6 mouse cellular contexts compared by ENCODE assay signal in genomic region chr9:72642756-72643447, GRCm38 (mm10). TPM values are rescaled to one million over a fixed set of nuclear protein-coding genes. Genes with fewer than 3 reads are reported as not detected.
A peak's percentile ranks its signal among the peaks of the same experiment; 100 is the strongest.
DNase-seq lines count a peak whose midpoint lies in the region; ATAC-seq and TF ChIP-seq lines count a peak whose summit lies in the region.
"Not testable (repeated sequence)": the region's sequence is repeated elsewhere in the genome, so short reads cannot be mapped to it uniquely, and the experiment has no call there.

No protein-coding gene starts in this region.

- intact Hi-C loops in gastrocnemius, adult 2 months (cut with DNase I), result not testable (repeated sequence)

- in situ Hi-C loops in ES-E14 (cut with MboI; ENCODE audit: low sequenced_read_pairs in 2 of 2, unreplicated experiment in 2 of 2), result not testable (repeated sequence)

- not testable (repeated sequence) for H3K27me3 ChIP-seq in heart, postnatal 0 days (ENCODE audit: control insufficient read depth, insufficient read depth, low read length); limb, embryonic 13.5 days; lung, postnatal 0 days (replicated peaks; ENCODE audit: insufficient read depth, low read length)

- peaks cover 13 to 14% of the 10 kb centered on the region in 2 experiments for H3K4me1 ChIP-seq in ES-E14 (ENCODE audit: control insufficient read depth in 2 of 2, insufficient read depth in 2 of 2, low read length in 2 of 2, poor library complexity in 1 of 2)
- H3K4me1 ChIP-seq in brown adipose tissue, adult 24 weeks (ENCODE audit: control insufficient read depth, insufficient read depth, insufficient read length, low read length), result peaks cover 21% of the 10 kb centered on the region
- peaks cover 24% of the 10 kb centered on the region for H3K4me1 ChIP-seq in heart, postnatal 0 days (ENCODE audit: control insufficient read depth, insufficient read depth)
- H3K4me1 ChIP-seq in limb, embryonic 13.5 days, result peaks cover 61% of the 10 kb centered on the region
- H3K4me1 ChIP-seq in lung, postnatal 0 days (ENCODE audit: insufficient read depth, low read depth, low read length), result peaks cover 13% of the 10 kb centered on the region; the same call in 1 of the 2 replicates

- H3K27ac ChIP-seq in ES-E14 (ENCODE audit: insufficient read depth, low read depth, low read length, poor library complexity, severe bottlenecking), result peak overlapping the region; percentile 53; the same call in 1 of the 2 replicates
- H3K27ac ChIP-seq in brown adipose tissue, adult 24 weeks (replicated peaks; ENCODE audit: low read depth, low read length), result peak overlapping the region; percentile 85; the same call in 1 of the 2 replicates
- peak overlapping the region; percentile 98 for H3K27ac ChIP-seq in gastrocnemius, adult 2 months
- H3K27ac ChIP-seq in heart, postnatal 0 days (ENCODE audit: low read depth), result peak overlapping the region; percentile 78
- H3K27ac ChIP-seq in limb, embryonic 13.5 days, result peak overlapping the region; percentile 74; the same call in 1 of the 2 replicates
- H3K27ac ChIP-seq in lung, postnatal 0 days (ENCODE audit: low read length), result peak overlapping the region; percentile 86

- not testable (repeated sequence) for H3K4me2 ChIP-seq in heart, postnatal 0 days (ENCODE audit: low read depth, low read length); limb, embryonic 13.5 days (replicated peaks); lung, postnatal 0 days (replicated peaks; ENCODE audit: low read depth, low read length)

- TF ChIP-seq EP300 in heart, postnatal 0 days (IDR thresholded peaks at IDR 0.05; ENCODE audit: low read depth); lung, postnatal 0 days (IDR thresholded peaks at IDR 0.05): not testable (repeated sequence)

- 90% methylated on average over 4 of the region's 4 CpGs for whole genome bisulfite sequencing in heart, postnatal 0 days
- WGBS in limb, embryonic 13.5 days, result 86% methylated on average over 4 of the region's 4 CpGs
- WGBS in lung, postnatal 0 days, result 84% methylated on average over 4 of the region's 4 CpGs

- DNase-seq in ES-E14 (ENCODE audit: low read depth, low spot score); gastrocnemius, adult 2 months; heart, postnatal 0 days (ENCODE audit: low spot score); lung, postnatal 0 days (ENCODE audit: low spot score): not testable (repeated sequence)

- not testable (repeated sequence) for H3K9ac ChIP-seq in ES-E14 (ENCODE audit: insufficient read depth, low read depth, low read length, poor library complexity, severe bottlenecking); heart, postnatal 0 days (replicated peaks; ENCODE audit: low read depth, low read length); limb, embryonic 13.5 days; lung, postnatal 0 days (replicated peaks; ENCODE audit: low read depth)

- not testable (repeated sequence) for ATAC-seq in heart, postnatal 0 days (ENCODE audit: insufficient read depth, low read depth); limb, embryonic 13.5 days (ENCODE audit: low FRiP score, low read depth); lung, postnatal 0 days

- H3K4me3 ChIP-seq in ES-E14 (ENCODE audit: insufficient read depth in 1 of 2, low read depth in 1 of 2, low read length in 2 of 2, poor library complexity in 1 of 2, severe bottlenecking in 1 of 2), result peak overlapping the region; percentile 27 to 29; a peak in 3 of 4 replicates
- not testable (repeated sequence) for H3K4me3 ChIP-seq in brown adipose tissue, adult 24 weeks (ENCODE audit: insufficient read depth, low read depth, low read length); gastrocnemius, adult 2 months; heart, postnatal 0 days (ENCODE audit: low read depth, low read length); limb, embryonic 13.5 days; lung, postnatal 0 days (ENCODE audit: low read depth, low read length)

- not testable (repeated sequence) for TF ChIP-seq CTCF in gastrocnemius, adult 2 months (IDR thresholded peaks at IDR 0.05); heart, postnatal 0 days (IDR thresholded peaks at IDR 0.05; ENCODE audit: low read depth); lung, postnatal 0 days (IDR thresholded peaks at IDR 0.05)

- H3K36me3 ChIP-seq in ES-E14 (ENCODE audit: control insufficient read depth, insufficient read depth, low read length, poor library complexity, severe bottlenecking); heart, postnatal 0 days (replicated peaks; ENCODE audit: control insufficient read depth, insufficient read depth, low read length); limb, embryonic 13.5 days; lung, postnatal 0 days (ENCODE audit: insufficient read depth, low read length): not testable (repeated sequence)

- H3K9me3 ChIP-seq in ES-E14 (ENCODE audit: control insufficient read depth, insufficient read depth, low read depth, low read length); heart, postnatal 0 days (replicated peaks; ENCODE audit: control insufficient read depth, low read length); limb, embryonic 13.5 days; lung, postnatal 0 days (ENCODE audit: low read length): not testable (repeated sequence)

TF ChIP-seq in ES-E14, 5 proteins besides CTCF, POLR2A, EP300 and RAD21:
- TF ChIP-seq MAFK (IDR thresholded peaks at IDR 0.05; ENCODE audit: insufficient read depth, low read depth, low read length), result peak; percentile 91
TF ChIP-seq in ES-E14: peak in this region for 1; not testable (repeated sequence) for 4.

RNA-seq across cellular contexts. Expression of gene Nedd4, which starts 19.2 kb away (rescaled TPM):
- total RNA-seq in ES-E14 (2012; rRNA removed), result 302 and 324 TPM in 2 replicates
- 162 and 164 TPM in 2 replicates for polyA plus RNA-seq in brown adipose tissue, adult 24 weeks (2012; ENCODE audit: insufficient read depth, insufficient read length, missing spikeins)
- total RNA-seq in gastrocnemius, adult 2 months (2021), result 100 to 1,000 TPM; 273 to 325 TPM
- total RNA-seq in heart, postnatal 0 days (2014; rRNA removed; ENCODE audit: low replicate concordance), result 444 and 493 TPM in 2 replicates
- 294 and 303 TPM in 2 replicates for polyA plus RNA-seq in heart, postnatal 0 days (2015; fragmentation: Nextera tagmentation; extraction: Ambion mirVana)
- 754 and 779 TPM in 2 replicates for polyA plus RNA-seq in limb, embryonic 13.5 days (2015; fragmentation: Nextera tagmentation; extraction: Ambion mirVana)
- polyA plus RNA-seq in lung, postnatal 0 days (2015; fragmentation: Nextera tagmentation; extraction: Ambion mirVana), result 264 and 334 TPM in 2 replicates
